Mouse (Mus musculus) kidney, postnatal 4 days (tissue): ENCODE data around the gene Gm42517.

Source experiments
- DNase-seq, 2 experiments: peaks; one replicate each; pipeline ENCODE4 v3.0.0; 2021; ENCODE audit warnings: mixed read lengths in 2 of 2

The Gm42517 gene

DNA sequence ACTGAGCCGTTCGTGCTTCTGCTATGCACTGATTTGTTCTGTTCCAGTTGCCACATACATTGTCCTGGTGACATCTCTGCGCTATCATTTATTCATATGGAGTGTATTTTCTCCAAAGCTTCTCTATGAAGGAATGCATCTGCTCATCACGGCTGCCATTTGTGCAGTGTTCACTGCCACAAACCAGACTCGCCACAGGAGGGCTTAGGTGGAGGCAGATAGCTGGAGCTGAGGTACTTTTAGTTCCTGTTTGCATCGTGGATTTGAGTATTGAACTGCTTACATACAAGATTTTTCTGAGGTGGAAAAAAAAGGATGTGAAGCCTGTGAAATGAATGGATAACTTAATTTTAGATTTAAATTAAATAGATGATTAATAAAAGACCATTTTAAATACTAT, 19.9 kb downstream of the Gm42517 start:
- no peak for DNase-seq

GRCm38 (mm10) chr5:108345313-108346071, 22.2 kb downstream of the Gm42517 start:
- DNase-seq = no peak

DNA sequence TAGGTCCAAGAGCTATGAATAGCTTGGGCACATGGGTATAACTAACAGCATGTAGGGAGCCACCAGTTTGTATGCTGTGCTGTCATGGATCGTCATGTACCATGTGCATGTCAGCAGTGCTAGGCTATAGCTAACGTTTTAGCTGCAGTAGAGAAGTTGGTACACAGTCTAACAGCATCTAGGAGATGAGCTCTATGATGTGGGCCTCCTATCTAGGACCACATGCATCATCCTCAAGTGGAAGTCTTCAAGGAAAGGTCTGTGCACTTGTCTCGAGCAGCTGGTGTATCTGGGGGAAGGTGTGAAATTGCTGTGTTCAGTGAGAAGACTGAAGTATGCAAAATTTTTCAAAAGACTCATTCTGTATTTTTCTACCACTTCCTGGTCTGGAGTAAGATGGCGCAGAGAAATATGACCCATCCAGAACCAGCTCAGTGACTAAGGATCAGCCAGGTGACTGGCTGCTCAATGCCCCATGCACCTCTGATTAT, 24.0 kb downstream of the Gm42517 start:
- DNase-seq = no peak

DNA sequence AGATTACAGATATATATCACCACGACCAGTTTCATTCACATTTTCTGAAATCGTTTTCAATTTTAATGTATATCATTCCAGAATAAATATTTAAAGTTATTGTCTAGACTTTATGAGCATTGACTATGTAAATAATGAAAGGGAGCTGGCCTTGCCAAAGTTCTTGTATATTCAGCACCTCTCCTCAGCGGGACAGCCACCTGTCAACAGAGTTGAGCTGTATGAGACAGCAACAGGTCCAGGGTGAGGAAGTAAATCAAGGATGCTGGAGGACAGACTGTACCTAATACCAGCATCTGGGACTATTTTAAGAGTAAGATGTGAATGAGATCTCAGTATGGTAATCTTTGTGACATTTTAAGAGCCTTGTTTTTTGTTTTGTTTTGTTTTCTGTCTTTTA, 29.7 kb downstream of the Gm42517 start:
- no peak for DNase-seq

GRCm38 (mm10) chr5:108337385-108337784, 30.3 kb downstream of the Gm42517 start:
- DNase-seq = no peak

DNA sequence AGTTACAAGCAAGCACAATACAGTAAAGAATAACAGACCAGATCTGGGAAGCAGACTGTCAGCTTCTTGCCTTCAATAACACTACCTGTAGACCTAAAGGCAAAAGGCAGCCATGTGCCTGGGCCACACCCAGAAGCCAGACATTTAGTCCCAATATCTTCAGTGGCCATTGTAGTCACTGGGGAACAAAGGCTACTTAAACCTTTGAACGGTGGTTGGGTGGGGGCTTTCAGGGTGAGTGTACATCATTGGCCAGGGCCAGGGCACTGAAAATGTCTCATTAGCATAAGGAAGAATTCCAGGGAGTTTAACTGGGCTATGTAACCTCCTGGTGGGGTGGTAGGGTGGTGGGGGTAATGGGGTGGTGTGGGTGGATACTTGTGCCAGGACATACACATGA, 36.7 kb downstream of the Gm42517 start:
- DNase-seq = no peak
